Mouse (Mus musculus): Measurements from ENCODE around the gene Pip4k2a. TPM values are rescaled to one million over a fixed set of nuclear protein-coding genes. Genes with fewer than 3 reads are reported as not detected.

Pip4k2a gene
- polyA plus RNA-seq, 1 experiment from 2014 or later = 10.1 TPM

Other genes with a start within 250 kb of the Pip4k2a start
- gene 4930426L09Rik, start 217 bp upstream of the Pip4k2a start, polyA plus RNA-seq (2014; fragmentation: Nextera tagmentation; extraction: Ambion mirVana) = 0.37 and 0.40 TPM in 2 replicates
- 0.05 and 0.19 TPM in 2 replicates for gene Armc3, start 201.2 kb upstream of the Pip4k2a start, polyA plus RNA-seq (2014; fragmentation: Nextera tagmentation; extraction: Ambion mirVana)

All from intestine, embryonic 14.5 days (tissue).